Mouse (Mus musculus) neural tube, embryonic 14.5 days (tissue): Measurements from ENCODE around the gene Nrp2. TPM values are rescaled to one million over a fixed set of nuclear protein-coding genes. Genes with fewer than 3 reads are reported as not detected.

Experiments
- ATAC-seq: fragments of 200-750 bp; cut with Nextera tagmentation; 2 replicates; pipeline ENCODE4 v1.8.0; 2017; ENCODE audit warnings: low read depth, mild to moderate bottlenecking, moderate TSS enrichment, moderate library complexity
- H3K27ac ChIP-seq: fragments of 300-500 bp; sonication (generic); 2 replicates; pipeline ENCODE4 v1.5.1; 2014; ENCODE audit warnings: low read depth, mild to moderate bottlenecking, control low read depth, low read length, moderate library complexity, mixed read lengths
- H3K27me3 ChIP-seq: fragments of 300-500 bp; sonication (generic); 2 replicates; pipeline ENCODE4 v1.6.1; 2014; ENCODE audit warnings: low read length; ENCODE audit not compliant: control insufficient read depth, insufficient read depth
- H3K36me3 ChIP-seq: fragments of 300-500 bp; sonication (generic); 2 replicates; pipeline ENCODE4 v1.6.1; 2014; ENCODE audit warnings: low read length, mixed read lengths; ENCODE audit not compliant: control insufficient read depth, insufficient read depth
- H3K4me1 ChIP-seq: fragments of 300-500 bp; sonication (generic); 2 replicates; pipeline ENCODE4 v1.6.1; 2014; ENCODE audit warnings: low read length; ENCODE audit not compliant: control insufficient read depth, insufficient read depth
- H3K4me2 ChIP-seq: fragments of 300-500 bp; sonication (generic); 2 replicates; pipeline ENCODE4 v1.6.1; 2014; ENCODE audit warnings: mild to moderate bottlenecking, low read depth, low read length, control low read depth
- H3K4me3 ChIP-seq: fragments of 300-500 bp; sonication (generic); 2 replicates; pipeline ENCODE4 v1.5.1; 2014; ENCODE audit warnings: low read depth, low read length, control low read depth, mixed read lengths
- H3K9ac ChIP-seq: fragments of 300-500 bp; sonication (generic); replicated peaks from 2 replicates; pipeline ENCODE4 v1.6.1; 2014; ENCODE audit warnings: low read depth, mild to moderate bottlenecking, control low read depth, low read length, mixed read lengths
- H3K9me3 ChIP-seq: fragments of 300-500 bp; sonication (generic); 2 replicates; pipeline ENCODE4 v1.6.1; 2016; ENCODE audit warnings: low read length; ENCODE audit not compliant: control insufficient read depth
- WGBS: fragments of 180-500 bp; shearing (Covaris S2); extraction: QIAGEN DNeasy Blood & Tissue Kit; methylation state at CpG from one replicate; pipeline ENCODE4 v1.1.7; 2014; 5-methylcytosine and 5-hydroxymethylcytosine counted together
- polyA plus RNA-seq: library from polyadenylated mRNA; unstranded; fragments of >200 nt; fragmentation: Nextera tagmentation; extraction: Ambion mirVana; gene quantifications from 2 replicates; pipeline ENCODE4 v1.2.1, GENCODE M21; 2014

Nrp2 gene
- polyA plus RNA-seq, 1 experiment from 2014 or later = 35.8 TPM

- WGBS = 38% methylated on average over 10 of the region's 10 CpGs
- Histone ChIP-seq H3K4me2 (no peak overlapping the region), H3K9ac (no peak overlapping the region), H3K36me3 (no peaks in the 10 kb centered on the region), H3K4me1 (peaks cover 10% of the 10 kb centered on the region; the same call in 1 of the 2 replicates), H3K9me3 (no peaks in the 10 kb centered on the region), H3K27me3 (no peaks in the 10 kb centered on the region), H3K27ac (no peak overlapping the region), H3K4me3 (no peak overlapping the region)
- ATAC-seq = no peak
These were observed 1.8 kb upstream of the Nrp2 start for GRCm38 (mm10) chr1:62701065-62701921.

DNA sequence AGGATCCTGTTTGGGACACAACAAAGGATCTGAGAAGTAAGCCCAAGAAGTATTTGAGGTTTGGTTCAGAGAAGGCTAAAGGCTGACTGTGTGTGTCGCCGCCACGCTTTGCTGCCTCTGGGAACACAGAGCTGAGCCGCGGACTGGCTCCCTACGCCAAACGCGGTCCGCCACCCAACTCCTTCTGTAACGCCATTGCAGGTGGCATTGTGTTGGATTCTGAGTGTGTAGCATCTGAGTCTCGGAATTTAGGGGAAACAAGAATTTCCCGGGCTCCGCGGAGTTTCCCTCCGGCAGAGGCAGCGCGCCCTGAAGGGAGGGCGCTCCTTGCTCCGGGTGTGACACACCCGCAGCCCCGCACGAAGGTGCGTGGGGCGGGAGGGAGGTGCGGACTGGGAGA lies 342 bp upstream of the Nrp2 start:
- Histone ChIP-seq H3K4me1 (peaks cover 11% of the 10 kb centered on the region; the same call in 1 of the 2 replicates), H3K4me3 (peak overlapping the region; percentile 67), H3K36me3 (no peaks in the 10 kb centered on the region), H3K4me2 (peak overlapping the region; percentile 98), H3K27ac (peak overlapping the region; percentile 83), H3K9ac (peak overlapping the region; percentile 63), H3K9me3 (no peaks in the 10 kb centered on the region), H3K27me3 (no peaks in the 10 kb centered on the region)
- no peak for ATAC-seq
- WGBS = under 1% methylated on average over 23 of the region's 25 CpGs

- Histone ChIP-seq H3K4me3 (peak overlapping the region; percentile 67), H3K9ac (peak overlapping the region; percentile 63), H3K4me2 (peak overlapping the region; percentile 98), H3K27ac (peak overlapping the region; percentile 83), H3K36me3 (no peaks in the 10 kb centered on the region), H3K9me3 (no peaks in the 10 kb centered on the region), H3K27me3 (no peaks in the 10 kb centered on the region), H3K4me1 (peaks cover 18% of the 10 kb centered on the region; the same call in 1 of the 2 replicates)
- WGBS = under 1% methylated on average over 9 of the region's 9 CpGs
- ATAC-seq = no peak
These were observed 1.2 kb downstream of the Nrp2 start for GRCm38 (mm10) chr1:62704117-62704888.

DNA sequence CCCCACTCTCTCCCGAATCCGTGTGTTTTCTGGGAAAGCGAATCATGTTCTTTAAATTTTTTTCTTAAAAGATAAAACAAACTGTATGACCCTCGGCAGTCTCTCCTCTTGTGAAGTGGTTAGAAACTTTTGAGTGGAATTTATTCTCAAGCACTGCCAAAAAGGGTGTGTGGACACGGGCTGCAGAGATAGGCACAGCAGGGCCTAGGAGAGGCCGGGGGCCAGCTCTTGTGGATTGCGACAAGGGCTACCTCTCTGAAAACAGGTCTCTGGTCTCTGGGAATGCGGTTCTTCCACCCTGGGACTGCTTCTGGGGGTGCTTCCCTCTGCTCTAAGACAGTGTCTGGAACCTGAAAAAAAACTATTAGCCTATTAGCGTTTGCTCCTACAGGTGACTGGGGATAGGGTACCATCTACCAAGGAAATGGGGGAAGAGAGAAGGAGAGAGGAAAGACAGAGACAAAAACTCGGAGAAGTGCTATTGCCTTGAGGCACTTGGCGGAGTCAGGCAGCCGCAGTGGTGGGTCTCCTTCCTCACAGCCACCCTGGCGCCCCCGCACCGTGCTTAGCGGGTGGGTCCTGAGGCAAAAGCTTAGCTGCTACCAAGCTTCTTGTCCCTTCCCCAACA lies 1.9 kb downstream of the Nrp2 start:
- Histone ChIP-seq H3K4me3 (peak overlapping the region; percentile 67), H3K36me3 (no peaks in the 10 kb centered on the region), H3K9ac (peak overlapping the region; percentile 63), H3K27me3 (no peaks in the 10 kb centered on the region), H3K27ac (peak overlapping the region; percentile 83), H3K4me2 (peak overlapping the region; percentile 98), H3K9me3 (no peaks in the 10 kb centered on the region), H3K4me1 (peaks cover 19% of the 10 kb centered on the region; the same call in 1 of the 2 replicates)
- ATAC-seq = no peak
- 4% methylated on average over 16 of the region's 16 CpGs for WGBS

DNA sequence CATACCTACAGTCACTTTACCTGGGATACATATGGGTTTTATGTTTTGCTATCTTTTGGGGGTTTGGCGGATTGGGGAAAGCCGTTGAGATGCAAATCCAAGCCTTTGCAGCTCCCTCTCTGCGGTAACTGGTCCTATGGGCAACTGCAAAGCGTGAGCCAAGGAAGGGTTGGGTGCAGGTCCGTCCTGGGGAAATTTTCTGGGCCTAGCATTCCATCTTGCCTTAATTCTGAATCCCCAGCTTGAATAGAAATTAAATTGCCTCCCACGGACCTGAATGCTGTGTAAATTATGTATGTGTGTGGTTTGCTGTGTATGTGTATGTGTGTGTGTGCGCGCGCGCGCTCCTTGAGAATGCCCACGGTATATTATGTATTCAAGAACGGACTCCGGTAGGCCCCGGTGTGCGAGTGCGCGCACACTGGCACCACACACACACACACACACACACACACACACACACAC lies 2.5 kb downstream of the Nrp2 start:
- WGBS = 1% methylated on average over 18 of the region's 18 CpGs
- no peaks in the 10 kb centered on the region for H3K36me3 ChIP-seq
- peak; percentile 1; the same call in 1 of the 2 replicates for ATAC-seq
- peak overlapping the region; percentile 98 for H3K4me2 ChIP-seq
- H3K27ac ChIP-seq = peak overlapping the region; percentile 83
- peak overlapping the region; percentile 63 for H3K9ac ChIP-seq
- H3K4me3 ChIP-seq = peak overlapping the region; percentile 67
- peaks cover 24% of the 10 kb centered on the region; the same call in 1 of the 2 replicates for H3K4me1 ChIP-seq
- H3K9me3 ChIP-seq = no peaks in the 10 kb centered on the region
- no peaks in the 10 kb centered on the region for H3K27me3 ChIP-seq

- under 1% methylated on average over 71 of the region's 73 CpGs for WGBS
- peak overlapping the region; percentile 67 for H3K4me3 ChIP-seq
- peak; percentile 57 for ATAC-seq
- no peaks in the 10 kb centered on the region for H3K27me3 ChIP-seq
- H3K27ac ChIP-seq = peak overlapping the region; percentile 83
- H3K4me2 ChIP-seq = peak overlapping the region; percentile 98
- H3K36me3 ChIP-seq = no peaks in the 10 kb centered on the region
- peak overlapping the region; percentile 63 for H3K9ac ChIP-seq
- H3K9me3 ChIP-seq = no peaks in the 10 kb centered on the region
- peaks cover 26% of the 10 kb centered on the region; the same call in 1 of the 2 replicates for H3K4me1 ChIP-seq
These were observed 3.3 kb downstream of the Nrp2 start for GRCm38 (mm10) chr1:62706085-62707021.

GRCm38 (mm10) chr1:62707101-62707912 lies 4.2 kb downstream of the Nrp2 start:
- ATAC-seq = peak; percentile 9; the same call in 1 of the 2 replicates
- Histone ChIP-seq H3K4me3 (peak overlapping the region; percentile 67), H3K9ac (peak overlapping the region; percentile 63), H3K36me3 (no peaks in the 10 kb centered on the region), H3K27ac (peak overlapping the region; percentile 83), H3K4me1 (peaks cover 26% of the 10 kb centered on the region; the same call in 1 of the 2 replicates), H3K9me3 (no peaks in the 10 kb centered on the region), H3K4me2 (peak overlapping the region; percentile 98), H3K27me3 (no peaks in the 10 kb centered on the region)
- under 1% methylated on average over 35 of the region's 35 CpGs for WGBS
